Comparison of ENCODE assay signal across 27 mouse cellular contexts in genomic region chr16:93756622-93757021, GRCm38 (mm10). TPM values are rescaled to one million over a fixed set of nuclear protein-coding genes. Genes with fewer than 3 reads are reported as not detected.
DNase-seq lines count a peak whose midpoint lies in the region; ATAC-seq and TF ChIP-seq lines count a peak whose summit lies in the region.
"Had no signal": no experiment of that assay in that cellular context is flagged by ENCODE, and none has a peak within 500 bp of the region (broad histone marks: within the 10 kb centered on the region; RNA-seq: fewer than 3 reads in every experiment).

No protein-coding gene starts in this region.

- no peak overlapping the region for H3K4me3 ChIP-seq in MEL (ENCODE audit: control insufficient read depth in 1 of 2, insufficient read depth in 1 of 2, low read depth in 2 of 2, low read length in 2 of 2)
- no peak overlapping the region for H3K4me3 ChIP-seq in bone marrow macrophage, adult 2 months (ENCODE audit: insufficient read depth, low read length)
- H3K4me3 ChIP-seq: embryonic facial prominence, embryonic 10.5 days; embryonic facial prominence, embryonic 12.5 days; forebrain, embryonic 13.5 days; forebrain, embryonic 15.5 days had no signal

- H3K9me3 ChIP-seq in MEL (replicated peaks; ENCODE audit: insufficient read depth, low read length) = no peaks in the 10 kb centered on the region
- H3K9me3 ChIP-seq: embryonic facial prominence, embryonic 10.5 days; embryonic facial prominence, embryonic 12.5 days; forebrain, embryonic 13.5 days; forebrain, embryonic 15.5 days; G1E had no signal

- no peak for TF ChIP-seq POLR2A in MEL (IDR thresholded peaks at IDR 0.05; ENCODE audit: control insufficient read depth in 1 of 2, insufficient read depth in 1 of 2, low read depth in 1 of 2, low read length in 2 of 2, poor library complexity in 1 of 2)
- no peak for TF ChIP-seq POLR2A in bone marrow macrophage, adult 2 months (IDR thresholded peaks at IDR 0.05; ENCODE audit: borderline replicate concordance, low read depth, low read length)

- intact Hi-C loops in gastrocnemius, postnatal 14 days (cut with DNase I; ENCODE audit: low total_unique reads) = no loop called here

- peak; percentile 59 to 60; a peak in 2 of 4 replicates for TF ChIP-seq EP300 in MEL (IDR thresholded peaks at IDR 0.05; ENCODE audit: low read depth in 1 of 2, low read length in 2 of 2)

- H3K27me3 ChIP-seq in MEL (ENCODE audit: control insufficient read depth in 1 of 2, insufficient read depth in 2 of 2, low read length in 2 of 2) = no peaks in the 10 kb centered on the region
- H3K27me3 ChIP-seq: CH12.LX; forebrain, embryonic 13.5 days; forebrain, embryonic 15.5 days; Patski had no signal

- TF ChIP-seq RAD21 in MEL (IDR thresholded peaks at IDR 0.05; ENCODE audit: low read depth, low read length) = no peak; the same call in none of the 2 replicates

- peak overlapping the region; percentile 16; the same call in 1 of the 2 replicates for H3K27ac ChIP-seq in MEL (ENCODE audit: control insufficient read depth, low read depth, low read length)
- peak overlapping the region; percentile 15; the same call in 1 of the 2 replicates for H3K27ac ChIP-seq in bone marrow macrophage, adult 2 months (ENCODE audit: insufficient read depth, low read depth, low read length)
- H3K27ac ChIP-seq: embryonic facial prominence, embryonic 10.5 days; embryonic facial prominence, embryonic 12.5 days; forebrain, embryonic 13.5 days; forebrain, embryonic 15.5 days had no signal

- H3K4me1 ChIP-seq in MEL (ENCODE audit: control insufficient read depth in 1 of 2, insufficient read depth in 2 of 2, low read length in 2 of 2) = peaks cover 2 to 13% of the 10 kb centered on the region in 2 experiments
- H3K4me1 ChIP-seq in bone marrow macrophage, adult 2 months (ENCODE audit: control insufficient read depth, insufficient read depth, low read length) = peaks cover 28% of the 10 kb centered on the region
- H3K4me1 ChIP-seq: embryonic facial prominence, embryonic 12.5 days; forebrain, embryonic 13.5 days; forebrain, embryonic 15.5 days had no signal

- peak; percentile 59 for DNase-seq in MEL (ENCODE audit: low read depth, low spot score)
- DNase-seq in layer of hippocampus, adult 8-10 months (ENCODE audit: low spot score in 2 of 2) = no peak
- DNase-seq in gastrocnemius, postnatal 14 days = no peak
- DNase-seq in urinary bladder, postnatal 36 days (ENCODE audit: low spot score in 2 of 2) = no peak
- DNase-seq: adrenal gland, adult 8-10 months; adrenal gland, postnatal 14 days; adrenal gland, postnatal 36 days; B cell, adult 2 months; cerebellum, adult 11 months; cerebellum, adult 18-20 months; cerebellum, adult 8-10 months; cerebellum, adult 9-11 months; cerebellum, postnatal 14 days; cerebellum, postnatal 36 days; forebrain, postnatal 0 days had no signal

- no peak overlapping the region for H3K9ac ChIP-seq in MEL (ENCODE audit: control insufficient read depth, low read depth, low read length, poor library complexity, severe bottlenecking)
- H3K9ac ChIP-seq: embryonic facial prominence, embryonic 12.5 days; forebrain, embryonic 13.5 days; forebrain, embryonic 15.5 days; forebrain, postnatal 0 days had no signal

- H3K79me2 ChIP-seq in MEL (ENCODE audit: control insufficient read depth, insufficient read depth, low read length, poor library complexity) = no peaks in the 10 kb centered on the region

- peak in 1 of 3 experiments; percentile 8; a peak in 1 of 6 replicates for TF ChIP-seq CTCF in MEL (IDR thresholded peaks at IDR 0.05 in 2 of 3, conservative IDR thresholded peaks at IDR 0.05 in 1 of 3; ENCODE audit: control insufficient read depth in 1 of 3, insufficient read depth in 1 of 3, low read depth in 2 of 3, low read length in 3 of 3, poor library complexity in 1 of 3, severe bottlenecking in 1 of 3)
- TF ChIP-seq CTCF in bone marrow macrophage, adult 2 months (IDR thresholded peaks at IDR 0.05; ENCODE audit: low read depth, low read length) = no peak

- H3K36me3 ChIP-seq in MEL (ENCODE audit: control insufficient read depth in 1 of 2, insufficient read depth in 2 of 2, low read length in 2 of 2) = peaks cover 0 to 3% of the 10 kb centered on the region in 2 experiments; a peak in 2 of 4 replicates
- H3K36me3 ChIP-seq: G1E had no signal

- ATAC-seq in granulocyte monocyte progenitor cell, adult 5-6 weeks (replicated peaks; ENCODE audit: poor library complexity, severe bottlenecking) = peak; percentile 23; the same call in 1 of the 2 replicates
- 0 out of 2 replicates have a peak, but pooled peaks have one; percentile 15 for ATAC-seq in megakaryocyte progenitor cell, adult 5-6 weeks (replicated peaks; ENCODE audit: poor library complexity)
- ATAC-seq: activated CD4-positive, CD25-positive, alpha-beta regulatory T cell, adult 4 months; CD4-positive, CD25-positive, alpha-beta regulatory T cell, adult 4 months; forebrain, embryonic 13.5 days; forebrain, embryonic 15.5 days; forebrain, postnatal 0 days; Patski had no signal

TF ChIP-seq in MEL, 35 proteins besides CTCF, POLR2A, EP300 and RAD21:
- no peak for TF ChIP-seq ZKSCAN1 (IDR thresholded peaks at IDR 0.05; ENCODE audit: low read depth, low read length)
- TF ChIP-seq TAL1 (IDR thresholded peaks at IDR 0.05; ENCODE audit: low read length) = 0 out of 2 replicates have a peak, but pooled peaks have one; percentile 12
- peak; percentile 43; the same call in 1 of the 2 replicates for TF ChIP-seq RCOR1 (IDR thresholded peaks at IDR 0.05; ENCODE audit: low read depth, low read length)
- TF ChIP-seq GABPA (IDR thresholded peaks at IDR 0.05; ENCODE audit: low read depth, low read length) = no peak
- no peak for TF ChIP-seq MXI1 (IDR thresholded peaks at IDR 0.05; ENCODE audit: low read depth, low read length)
- TF ChIP-seq NELFE (IDR thresholded peaks at IDR 0.05; ENCODE audit: low read depth, low read length) = no peak
- peak; percentile 36; the same call in 1 of the 2 replicates for TF ChIP-seq MAFK (IDR thresholded peaks at IDR 0.05; ENCODE audit: borderline replicate concordance, low read depth, low read length)
- peak; percentile 64 for TF ChIP-seq TCF12 (IDR thresholded peaks at IDR 0.05; ENCODE audit: low read depth, low read length)
- no peak for TF ChIP-seq ZMIZ1 (IDR thresholded peaks at IDR 0.05; ENCODE audit: low read depth, low read length)
- TF ChIP-seq GATA1 (IDR thresholded peaks at IDR 0.05; ENCODE audit: low read depth, low read length) = 0 out of 2 replicates have a peak, but pooled peaks have one; percentile 7
- TF ChIP-seq SIN3A (IDR thresholded peaks at IDR 0.05; ENCODE audit: low read length) = peak; percentile 62
- no peak for TF ChIP-seq USF2 (IDR thresholded peaks at IDR 0.05; ENCODE audit: borderline replicate concordance in 1 of 2, insufficient read depth in 1 of 2, low read depth in 1 of 2, low read length in 2 of 2)
- peak; percentile 42; the same call in 1 of the 2 replicates for TF ChIP-seq ZNF384 (IDR thresholded peaks at IDR 0.05; ENCODE audit: low read depth, low read length)
- peak; percentile 73 for TF ChIP-seq ETS1 (IDR thresholded peaks at IDR 0.05; ENCODE audit: low read depth, low read length)
- no peak for TF ChIP-seq ZC3H11A (IDR thresholded peaks at IDR 0.05; ENCODE audit: low read depth, low read length)
- 0 out of 2 replicates have a peak, but pooled peaks have one; percentile 22 for TF ChIP-seq CHD2 (IDR thresholded peaks at IDR 0.05; ENCODE audit: low read length)

RNA-seq across cellular contexts. Expression of gene Dop1b, which starts 44.9 kb away (rescaled TPM):
- 5.8 TPM in 2 replicates for total RNA-seq in MEL (2012; rRNA removed)
- polyA plus RNA-seq in MEL (2012; ENCODE audit: insufficient read depth in 1 of 2, insufficient read length in 2 of 2, low read depth in 1 of 2, low replicate concordance in 2 of 2, missing spikeins in 1 of 2) = 10 to 100 TPM in 1 of 2 experiments, not detected in 1; 11.3 TPM
- 47.2 and 58.5 TPM in 2 replicates for polyA plus RNA-seq in bone marrow macrophage, adult 2 months (2012; ENCODE audit: insufficient read depth, insufficient read length, missing spikeins)
- total RNA-seq in granulocyte monocyte progenitor cell, adult 5-6 weeks (2014; fragmentation: Nextera tagmentation) = 15.8 and 21.4 TPM in 2 replicates
- total RNA-seq in granulocyte monocyte progenitor cell, adult 5-6 weeks (2017) = 2.2 and 5.0 TPM in 2 replicates
- total RNA-seq in megakaryocyte progenitor cell, adult 5-6 weeks (2015) = 8.6 and 9.7 TPM in 2 replicates
- 4.7 and 5.8 TPM in 2 replicates for total RNA-seq in megakaryocyte progenitor cell, adult 5-6 weeks (2017)
- total RNA-seq in layer of hippocampus, adult 8-10 months (2022) = 100 to 1,000 TPM in 3 of 4 experiments, 10 to 100 TPM in 1; 88.7 to 126 (median 112) TPM
- 10 to 100 TPM; 25.7 to 28.5 TPM for total RNA-seq in gastrocnemius, postnatal 14 days (2021)
